Mouse (Mus musculus): ENCODE results near the gene Hebp1.

Hebp1 gene

DNA sequence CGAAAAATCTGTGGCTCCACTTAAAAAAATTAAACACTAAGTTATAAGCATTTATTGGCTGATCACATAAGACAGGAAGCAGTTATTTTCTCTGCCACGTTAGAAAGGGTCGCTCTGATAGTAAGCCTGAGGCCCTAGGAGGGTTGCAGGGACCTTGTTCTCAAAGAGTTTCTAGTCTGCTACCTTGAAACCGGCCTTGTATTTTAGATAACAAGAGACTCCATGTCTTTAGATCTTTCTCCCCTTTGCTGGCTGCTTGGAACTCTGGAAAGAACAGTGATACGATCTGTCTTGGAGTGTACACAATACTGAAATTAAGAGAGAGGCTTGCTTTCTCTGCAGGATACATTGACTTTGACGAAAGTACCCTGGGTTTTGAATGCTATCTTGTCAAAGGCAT is 904 bp upstream of the Hebp1 start:
- DNase-seq (ENCODE audit: low read depth in 2 of 2, low spot score in 2 of 2): no peak

GRCm38 (mm10) chr6:135197446-135197845 is 376 bp downstream of the Hebp1 start:
- DNase-seq (ENCODE audit: low read depth in 2 of 2, low spot score in 2 of 2): no peak

GRCm38 (mm10) chr6:135196707-135197106 is 1.1 kb downstream of the Hebp1 start:
- DNase-seq (ENCODE audit: low read depth in 2 of 2, low spot score in 2 of 2): no peak

- no peak for DNase-seq (ENCODE audit: low read depth in 2 of 2, low spot score in 2 of 2)
These were observed 2.9 kb downstream of the Hebp1 start for GRCm38 (mm10) chr6:135194907-135195306.

- no peak for DNase-seq (ENCODE audit: low read depth in 2 of 2, low spot score in 2 of 2)
These were observed 4.1 kb downstream of the Hebp1 start for GRCm38 (mm10) chr6:135193733-135194132.

GRCm38 (mm10) chr6:135192993-135193392 is 4.8 kb downstream of the Hebp1 start:
- no peak for DNase-seq (ENCODE audit: low read depth in 2 of 2, low spot score in 2 of 2)

- DNase-seq (ENCODE audit: low read depth in 2 of 2, low spot score in 2 of 2): no peak
These were observed 5.9 kb downstream of the Hebp1 start for GRCm38 (mm10) chr6:135191906-135192305.

- DNase-seq (ENCODE audit: low read depth in 2 of 2, low spot score in 2 of 2): no peak
These were observed 7.7 kb downstream of the Hebp1 start for GRCm38 (mm10) chr6:135190122-135190521.

- DNase-seq (ENCODE audit: low read depth in 2 of 2, low spot score in 2 of 2): no peak
These were observed 9.2 kb downstream of the Hebp1 start for GRCm38 (mm10) chr6:135188629-135189028.

DNA sequence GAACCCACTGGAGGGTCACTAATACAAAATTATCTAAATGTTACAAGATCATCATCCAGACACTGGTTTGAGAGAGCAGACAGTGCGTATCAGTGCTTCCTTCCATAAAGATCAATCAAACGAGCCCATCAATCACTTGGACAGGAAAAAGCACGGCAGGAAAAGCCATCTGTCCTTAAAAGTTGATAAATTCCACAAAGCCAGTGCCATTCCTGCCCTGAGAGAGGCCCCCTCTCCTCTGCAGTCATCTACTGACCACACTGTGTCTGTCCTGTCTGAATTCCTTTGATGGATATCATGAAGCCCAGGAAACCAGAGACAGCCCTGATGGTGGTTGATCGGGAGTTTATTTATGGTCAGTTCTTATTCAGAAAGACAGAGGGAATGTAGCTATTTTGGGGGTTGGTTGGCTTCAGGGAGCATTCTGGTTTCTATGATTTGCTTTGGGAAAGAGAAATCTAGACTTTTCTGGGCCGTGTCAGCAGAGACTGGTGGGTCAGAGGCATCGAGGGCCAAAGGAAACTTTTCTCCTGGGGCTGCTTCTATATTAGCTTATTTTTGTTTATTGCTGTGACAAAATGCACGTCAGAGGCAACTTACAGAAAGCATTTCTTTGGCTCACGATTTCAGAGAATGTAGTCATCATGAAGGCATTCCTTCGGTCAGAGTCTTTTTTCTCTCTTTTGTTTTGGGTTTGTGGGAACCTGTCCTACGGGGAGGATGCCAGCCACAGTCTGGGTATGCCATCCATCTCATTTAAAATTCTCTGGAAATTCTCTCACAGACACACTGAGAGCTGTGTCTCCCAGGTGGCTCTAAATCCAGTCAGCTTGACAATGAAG is 10.5 kb downstream of the Hebp1 start:
- no peak for DNase-seq (ENCODE audit: low read depth in 2 of 2, low spot score in 2 of 2)

GRCm38 (mm10) chr6:135183961-135184360 is 13.9 kb downstream of the Hebp1 start:
- no peak for DNase-seq (ENCODE audit: low read depth in 2 of 2, low spot score in 2 of 2)

DNA sequence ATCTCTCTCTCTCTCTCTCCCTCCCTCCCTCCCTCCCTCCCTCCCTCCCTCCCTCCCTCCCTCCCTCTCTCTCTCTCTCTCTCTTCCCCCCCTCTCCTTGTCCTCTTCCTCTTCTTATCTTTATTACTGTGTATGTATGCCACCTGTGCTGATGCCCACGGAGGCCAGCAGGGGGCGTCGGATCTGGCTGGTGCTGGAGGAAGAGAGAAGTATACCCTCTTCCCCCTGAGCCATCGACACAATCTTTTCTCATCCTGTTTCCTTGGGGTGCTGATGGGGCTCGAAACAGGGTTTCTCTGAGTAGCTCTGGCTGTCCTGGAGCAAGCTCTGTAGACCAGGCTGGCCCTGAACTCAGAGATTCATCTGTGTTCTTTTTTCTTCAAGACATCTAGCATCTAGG is 14.9 kb downstream of the Hebp1 start:
- no peak for DNase-seq (ENCODE audit: low read depth in 2 of 2, low spot score in 2 of 2)

DNA sequence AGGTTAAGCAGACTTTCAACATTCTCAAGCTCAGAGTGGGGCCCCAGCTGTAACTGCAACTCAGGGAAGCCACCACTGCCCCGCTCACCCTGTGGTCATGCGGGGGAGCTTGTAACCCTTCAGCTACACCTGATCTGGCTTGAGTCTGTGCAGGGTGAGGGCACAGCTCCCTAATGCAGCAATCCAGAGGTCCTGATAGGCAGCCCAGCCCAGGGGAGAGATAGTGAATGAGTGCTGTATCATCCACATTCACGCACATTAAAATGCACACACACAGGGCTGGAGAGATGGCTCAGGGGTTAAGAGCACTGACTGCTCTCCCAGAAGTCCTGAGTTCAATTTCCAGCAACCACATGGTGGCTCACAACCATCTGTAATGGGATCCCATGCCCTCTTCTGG is 19.2 kb downstream of the Hebp1 start:
- no peak for DNase-seq (ENCODE audit: low read depth in 2 of 2, low spot score in 2 of 2)

- no peak for DNase-seq (ENCODE audit: low read depth in 2 of 2, low spot score in 2 of 2)
These were observed 20.6 kb downstream of the Hebp1 start for GRCm38 (mm10) chr6:135177271-135177670.

DNA sequence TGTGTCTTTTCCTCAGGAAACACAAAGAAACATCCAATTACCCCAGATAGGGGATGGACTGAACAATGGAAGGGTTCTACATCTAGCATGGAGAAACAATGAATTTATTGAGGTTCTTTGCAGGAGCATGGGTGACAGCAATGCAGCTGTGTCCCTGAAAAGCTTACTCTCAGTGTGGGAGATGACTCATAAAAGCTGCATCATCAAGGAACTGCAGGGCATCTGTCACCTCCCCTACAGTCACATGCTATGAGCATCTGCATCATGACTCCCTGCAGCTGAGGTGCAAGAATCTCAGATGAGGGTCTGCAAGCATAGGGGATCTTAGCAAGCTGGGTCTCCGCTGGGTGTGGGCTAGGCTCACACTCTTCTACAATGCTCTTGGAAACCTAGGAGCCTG is 22.8 kb downstream of the Hebp1 start:
- DNase-seq (ENCODE audit: low read depth in 2 of 2, low spot score in 2 of 2): no peak

DNA sequence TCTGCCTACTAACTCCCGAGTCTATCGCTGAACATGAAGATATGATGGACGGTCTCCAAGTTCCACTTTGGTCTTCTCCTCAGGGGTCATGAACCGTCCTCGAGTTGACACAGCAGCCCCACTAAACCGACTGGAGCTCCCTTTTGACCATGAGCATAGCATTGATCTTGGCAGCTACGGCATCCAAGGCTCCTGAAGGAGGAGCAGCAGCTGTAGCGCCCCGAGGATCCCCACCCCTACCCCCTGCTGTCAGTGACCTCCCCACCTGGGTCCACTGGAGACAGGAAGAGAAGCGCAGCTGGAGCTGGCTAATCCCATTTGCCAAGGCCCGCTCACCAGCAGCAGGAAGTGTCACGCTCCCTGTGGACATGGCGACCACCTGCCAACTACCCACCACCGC is 26.1 kb downstream of the Hebp1 start:
- no peak for DNase-seq (ENCODE audit: low read depth in 2 of 2, low spot score in 2 of 2)

DNA sequence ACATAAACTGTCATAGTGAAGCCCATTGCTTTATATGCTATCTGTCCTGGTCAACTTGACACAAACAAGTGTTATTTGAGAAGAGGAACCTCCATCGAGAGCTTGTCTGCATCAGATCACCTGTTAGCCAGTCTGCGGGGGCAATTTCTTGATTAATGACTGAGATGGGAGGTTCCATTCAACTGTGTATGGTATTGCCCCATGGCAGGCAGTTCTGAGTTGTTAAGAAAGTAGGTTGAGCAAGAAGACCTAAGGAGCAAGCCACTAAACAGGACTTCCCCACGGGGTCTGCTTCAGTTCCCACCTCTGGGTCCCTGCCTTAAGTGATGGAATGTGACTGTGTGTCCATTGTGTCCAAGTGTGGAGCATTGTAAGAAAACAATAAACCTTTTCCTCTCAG is 28.6 kb downstream of the Hebp1 start:
- DNase-seq (ENCODE audit: low read depth in 2 of 2, low spot score in 2 of 2): no peak

- peak; percentile 25 to 38 for DNase-seq (ENCODE audit: low read depth in 2 of 2, low spot score in 2 of 2)
These were observed 29.4 kb downstream of the Hebp1 start for GRCm38 (mm10) chr6:135168471-135168870.

DNA sequence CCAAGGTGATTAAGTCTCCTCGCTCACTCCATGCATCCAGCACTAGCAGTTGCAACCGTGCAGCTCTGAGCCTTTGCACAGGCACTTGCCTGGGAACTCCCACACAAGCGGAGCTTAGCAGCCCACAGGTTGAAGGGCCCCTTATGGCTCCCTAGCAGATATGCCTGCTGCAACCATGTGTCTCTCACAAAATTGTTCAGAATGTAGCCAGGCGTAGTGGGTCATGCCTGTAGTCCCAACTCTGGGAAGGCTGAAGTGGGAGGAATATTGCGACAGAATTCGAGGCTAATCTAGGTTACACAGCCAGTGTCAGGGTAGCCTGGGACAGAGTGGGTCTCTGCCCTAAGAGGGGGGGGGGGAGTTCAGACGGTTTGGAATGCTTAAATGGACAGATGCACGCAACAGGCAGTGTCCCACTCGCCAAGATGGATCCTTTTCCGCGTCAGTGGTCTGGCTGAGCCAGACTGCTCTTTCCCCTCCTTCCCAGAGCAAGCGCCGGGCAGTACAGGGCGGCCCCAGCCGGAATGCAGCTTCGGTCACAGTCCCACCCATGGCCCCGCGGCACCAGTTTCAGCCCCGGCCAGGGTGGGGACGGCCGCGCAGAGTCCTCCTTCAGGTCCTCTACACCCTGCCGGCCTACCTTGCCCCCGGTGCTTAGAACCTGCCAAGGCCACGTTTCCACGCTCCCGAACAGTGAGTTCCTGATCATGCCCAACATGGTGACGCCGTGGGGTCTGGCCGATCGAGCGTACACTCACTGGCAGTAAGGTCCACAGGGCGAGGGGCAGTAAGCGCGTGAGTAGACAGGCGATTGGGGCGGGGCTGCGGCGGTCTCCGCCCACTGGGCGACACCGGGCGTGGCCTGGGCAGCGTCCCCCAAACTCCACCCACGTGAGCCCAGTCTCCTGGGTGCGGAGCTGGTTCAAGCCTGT is 30.2 kb downstream of the Hebp1 start:
- peak; percentile 51 to 69 for DNase-seq (ENCODE audit: low read depth in 2 of 2, low spot score in 2 of 2)

DNA sequence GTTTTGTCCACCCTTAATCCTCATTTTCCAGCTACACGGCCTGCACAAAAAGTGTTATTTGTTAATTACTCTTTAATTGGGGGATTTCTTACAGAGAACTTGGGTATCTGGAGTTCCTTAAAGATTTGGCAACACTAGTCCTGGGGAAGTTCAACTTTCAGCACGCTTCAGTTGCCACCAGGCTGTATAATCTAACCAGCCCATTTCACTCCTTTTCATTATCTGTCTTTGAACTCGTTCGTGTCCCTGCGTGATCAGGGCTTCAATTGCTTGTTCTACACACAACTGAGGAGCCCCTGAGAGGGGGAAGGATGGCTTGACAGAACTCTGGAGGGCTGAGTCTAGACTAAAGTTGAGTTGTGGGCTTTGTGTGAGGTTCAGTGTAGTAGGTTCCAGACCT is 31.1 kb downstream of the Hebp1 start:
- no peak for DNase-seq (ENCODE audit: low read depth in 2 of 2, low spot score in 2 of 2)

DNA sequence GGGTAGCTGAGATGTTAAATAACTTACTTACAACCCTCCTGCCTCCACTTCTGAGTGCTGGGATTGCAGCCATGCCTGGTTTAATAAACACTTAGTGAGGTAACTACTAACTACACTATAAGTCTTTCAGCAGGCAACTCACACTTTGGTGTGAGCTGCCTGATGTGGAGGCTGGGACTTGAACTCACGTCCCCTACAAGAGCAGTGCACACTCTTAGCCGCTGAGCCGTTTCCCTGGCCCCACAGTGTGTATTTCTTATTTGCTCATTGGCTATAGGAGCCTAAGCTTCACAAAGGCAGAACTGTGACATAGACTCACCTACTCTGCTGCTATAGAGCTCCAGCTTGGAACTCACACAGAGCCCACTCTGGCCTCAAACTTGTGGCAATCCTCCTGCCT is 31.6 kb downstream of the Hebp1 start:
- no peak for DNase-seq (ENCODE audit: low read depth in 2 of 2, low spot score in 2 of 2)

DNA sequence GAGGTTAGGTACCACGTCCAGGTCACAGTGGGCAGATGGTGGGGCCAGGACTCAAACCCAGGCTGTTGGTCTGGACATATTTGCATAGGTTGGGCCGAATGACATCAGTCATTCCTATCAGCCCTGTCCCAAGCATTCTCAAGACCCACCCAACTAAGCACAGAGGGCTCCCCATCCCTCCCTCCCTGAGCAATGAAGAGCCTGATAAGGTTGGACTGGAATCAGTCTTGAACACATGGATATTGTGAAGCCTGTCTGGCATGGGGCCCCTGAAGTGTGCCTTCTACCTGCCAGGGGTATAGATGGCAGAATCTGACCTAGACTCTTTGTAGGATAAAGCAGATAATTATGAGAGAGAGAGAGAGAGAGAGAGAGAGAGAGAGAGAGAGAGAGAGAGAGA is 32.1 kb downstream of the Hebp1 start:
- no peak for DNase-seq (ENCODE audit: low read depth in 2 of 2, low spot score in 2 of 2)
